Mouse (Mus musculus) MEL-GATA-1-ER (cell line): ENCODE measurements around the gene Pld5.

Experiments used
- DNase-seq: peaks from one replicate; pipeline ENCODE4 v3.0.0-alpha.2; 2012; ENCODE audit warnings: low read depth; ENCODE audit errors: extremely low read depth

Pld5 gene

GRCm38 (mm10) chr1:176167784-176168183 lies 107.3 kb downstream of the Pld5 start:
- no peak for DNase-seq

- DNase-seq: no peak
Measured at GRCm38 (mm10) chr1:176167114-176167513, 108.0 kb downstream of the Pld5 start.

DNA sequence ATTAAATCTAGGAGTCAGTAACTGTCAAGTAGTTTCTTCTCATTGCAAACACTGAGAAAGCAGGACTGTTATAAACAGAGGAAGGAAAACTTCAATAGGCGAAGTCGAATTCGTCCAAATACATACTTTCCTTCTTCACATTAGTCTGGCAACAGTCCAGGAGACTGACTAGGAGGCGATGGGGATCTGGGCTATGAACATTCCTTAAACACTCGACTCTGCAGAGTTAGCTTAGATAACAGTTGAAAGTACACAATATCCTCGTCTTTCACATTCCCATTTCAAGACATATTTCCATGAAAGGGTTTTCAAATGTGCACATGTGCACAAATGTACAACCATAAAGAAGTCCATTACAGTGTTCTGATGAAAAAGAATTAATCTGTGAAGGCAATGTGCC lies 129.8 kb downstream of the Pld5 start:
- no peak for DNase-seq

DNA sequence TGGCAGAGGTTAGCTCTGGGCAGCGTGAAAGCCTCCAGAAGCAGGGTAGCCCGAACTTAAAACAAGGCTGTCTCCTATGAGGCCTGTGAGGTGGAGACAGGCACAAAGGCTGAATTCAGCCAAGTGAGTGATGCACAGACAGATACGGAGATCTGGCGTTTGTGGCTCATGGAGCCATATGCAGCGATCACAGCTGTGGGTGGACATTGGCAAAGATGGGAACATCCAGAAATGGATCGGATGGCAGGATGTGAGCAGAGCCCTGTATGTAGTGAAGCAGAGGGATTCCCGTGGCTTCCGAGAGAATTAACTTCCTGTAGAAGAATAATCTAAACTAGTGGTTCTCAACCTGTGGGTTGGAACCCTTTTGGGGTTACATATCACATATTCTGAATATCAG lies 140.7 kb downstream of the Pld5 start:
- DNase-seq: no peak

GRCm38 (mm10) chr1:176125771-176126170 lies 149.3 kb downstream of the Pld5 start:
- no peak for DNase-seq

GRCm38 (mm10) chr1:176124441-176124840 lies 150.7 kb downstream of the Pld5 start:
- DNase-seq: no peak

DNA sequence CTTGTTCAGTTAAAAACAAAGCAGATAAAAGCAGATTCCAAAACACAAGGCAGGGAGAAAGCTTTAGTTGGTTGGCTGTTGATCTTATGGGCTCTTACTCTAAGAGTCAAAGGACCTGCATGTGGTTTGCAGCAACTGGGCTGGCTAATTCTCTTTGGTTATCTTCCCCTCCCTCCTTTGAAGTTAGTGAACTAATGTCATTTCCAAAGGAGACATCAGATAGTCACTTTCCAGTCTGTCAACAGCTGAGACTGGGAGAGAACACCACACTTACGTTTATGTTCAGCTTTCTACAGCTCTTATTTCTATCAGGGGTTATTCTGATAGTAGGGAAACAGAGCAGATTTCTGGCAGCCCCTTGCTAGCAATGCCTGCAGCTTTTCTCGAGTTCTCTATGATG lies 151.3 kb downstream of the Pld5 start:
- no peak for DNase-seq

GRCm38 (mm10) chr1:176115604-176116003 lies 159.5 kb downstream of the Pld5 start:
- DNase-seq: no peak

- DNase-seq: no peak
Measured at GRCm38 (mm10) chr1:176098685-176099320, 176.3 kb downstream of the Pld5 start.

GRCm38 (mm10) chr1:176092119-176092518 lies 183.0 kb downstream of the Pld5 start:
- no peak for DNase-seq

GRCm38 (mm10) chr1:176089382-176089781 lies 185.7 kb downstream of the Pld5 start:
- no peak for DNase-seq

DNA sequence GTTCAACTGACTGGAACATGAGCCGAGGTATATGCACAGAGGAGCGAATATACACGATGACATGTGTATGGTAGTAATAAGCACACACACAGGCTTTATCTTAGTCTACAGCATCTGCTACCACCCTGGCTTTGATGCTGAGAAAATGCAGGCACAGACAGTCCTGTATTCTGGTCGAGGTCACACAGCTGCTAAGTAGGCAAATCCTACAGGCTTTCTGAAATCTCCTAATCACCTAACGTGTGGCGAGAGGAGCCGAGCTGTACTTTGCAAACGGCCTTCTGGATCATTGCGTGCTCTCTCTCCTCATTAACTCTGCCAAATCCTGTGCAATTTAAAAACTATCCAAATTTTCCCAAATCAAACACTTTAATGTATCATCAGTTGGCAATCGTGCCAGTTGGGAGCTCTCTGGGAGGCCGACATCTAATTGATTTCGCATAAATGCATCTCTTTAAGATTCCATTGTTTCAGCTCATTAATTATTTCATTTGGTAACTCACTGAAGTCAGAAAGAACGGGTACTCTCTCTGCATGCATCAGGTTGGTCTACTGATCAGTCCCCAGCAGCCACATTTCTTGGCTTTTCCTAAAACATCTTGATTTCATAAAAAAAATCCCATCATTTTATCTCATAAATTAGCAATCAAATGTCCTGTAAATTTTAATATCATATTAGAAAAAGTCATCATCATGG lies 189.0 kb downstream of the Pld5 start:
- no peak for DNase-seq

DNA sequence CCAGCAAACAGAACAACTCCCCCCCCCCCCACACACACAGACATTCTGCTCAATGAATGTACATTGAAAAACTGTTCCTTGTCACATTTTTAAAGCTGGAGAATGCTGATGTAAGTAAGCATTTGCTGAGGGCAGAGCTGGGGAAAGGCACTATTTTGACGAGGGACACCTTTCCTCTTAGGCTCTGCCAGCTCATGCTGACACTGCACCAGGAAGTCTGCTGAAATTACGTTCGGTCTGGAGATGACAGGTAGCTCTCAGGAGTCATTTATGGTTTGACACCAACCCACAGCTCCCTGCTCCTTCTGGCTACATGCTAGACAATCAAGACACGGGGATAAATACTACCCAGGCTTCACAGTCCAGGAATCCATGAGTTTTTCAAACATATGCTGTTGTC lies 192.8 kb downstream of the Pld5 start:
- DNase-seq: no peak

DNA sequence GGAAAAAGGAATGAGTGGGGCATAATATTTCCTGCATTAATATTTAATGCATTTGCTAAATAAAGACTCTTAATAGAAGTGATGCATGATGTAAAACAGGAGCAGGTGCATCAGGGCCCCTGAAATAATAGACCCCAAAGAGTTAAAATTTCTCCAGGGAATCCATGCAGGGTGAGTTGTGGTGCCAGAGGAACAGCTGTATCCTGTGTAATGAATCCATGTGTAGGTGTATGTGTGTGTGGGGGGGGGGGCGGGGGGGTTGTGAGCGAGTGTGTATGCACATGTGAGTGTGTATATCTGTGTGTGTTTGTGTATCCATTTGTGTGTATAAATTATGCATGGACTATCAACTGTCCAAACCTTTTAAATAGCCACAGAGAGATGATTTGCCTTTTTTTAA lies 194.1 kb downstream of the Pld5 start:
- no peak for DNase-seq

GRCm38 (mm10) chr1:176078410-176078809 lies 196.7 kb downstream of the Pld5 start:
- DNase-seq: peak; percentile 59

GRCm38 (mm10) chr1:176076799-176077198 lies 198.3 kb downstream of the Pld5 start:
- peak; percentile 47 for DNase-seq

DNA sequence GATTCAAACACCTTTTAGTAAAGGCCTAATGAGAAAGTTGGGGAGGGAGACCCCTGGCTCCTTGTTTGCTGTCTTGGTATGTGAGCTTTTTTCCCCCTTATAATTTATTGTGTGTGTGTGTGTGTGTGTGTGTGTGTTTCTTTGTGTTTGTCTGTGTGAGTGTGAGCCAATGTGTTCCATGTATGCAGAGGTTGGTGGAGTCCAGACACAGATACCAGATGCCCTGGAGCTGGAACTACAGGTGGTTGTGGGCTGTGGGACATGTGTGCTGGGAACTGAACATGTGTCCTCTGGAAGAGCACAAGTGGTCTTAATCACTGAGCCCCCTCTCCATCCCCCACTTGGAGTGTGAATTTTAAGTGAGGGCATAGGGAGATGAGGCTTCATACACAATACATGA lies 199.3 kb downstream of the Pld5 start:
- no peak for DNase-seq

- DNase-seq: peak; percentile 64
Measured at GRCm38 (mm10) chr1:176075409-176075808, 199.7 kb downstream of the Pld5 start.

- peak; percentile 71 for DNase-seq
Measured at GRCm38 (mm10) chr1:176074526-176074925, 200.6 kb downstream of the Pld5 start.

DNA sequence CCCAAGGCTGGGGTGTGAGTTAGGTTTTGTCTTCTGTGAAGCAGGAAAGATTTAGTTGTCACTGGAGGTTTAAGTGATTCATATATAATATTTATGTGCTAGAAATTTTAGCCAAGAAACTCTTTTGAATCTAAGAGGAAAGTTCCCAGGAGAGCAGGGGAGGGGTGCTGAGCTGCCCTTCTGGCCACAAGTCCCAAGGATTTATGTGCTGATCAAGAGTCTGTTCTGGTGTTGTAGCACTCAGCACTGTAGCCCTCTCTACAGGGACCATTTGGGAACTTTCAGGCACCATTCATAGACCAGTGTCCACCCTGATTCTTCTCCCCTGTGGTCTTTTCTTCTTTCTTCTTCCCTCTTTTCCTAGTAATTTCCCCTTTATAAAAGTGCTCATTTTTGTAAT lies 209.8 kb downstream of the Pld5 start:
- DNase-seq: no peak

GRCm38 (mm10) chr1:176064471-176064870 lies 210.6 kb downstream of the Pld5 start:
- no peak for DNase-seq

- DNase-seq: no peak
Measured at GRCm38 (mm10) chr1:176053653-176054052, 221.5 kb downstream of the Pld5 start.

DNA sequence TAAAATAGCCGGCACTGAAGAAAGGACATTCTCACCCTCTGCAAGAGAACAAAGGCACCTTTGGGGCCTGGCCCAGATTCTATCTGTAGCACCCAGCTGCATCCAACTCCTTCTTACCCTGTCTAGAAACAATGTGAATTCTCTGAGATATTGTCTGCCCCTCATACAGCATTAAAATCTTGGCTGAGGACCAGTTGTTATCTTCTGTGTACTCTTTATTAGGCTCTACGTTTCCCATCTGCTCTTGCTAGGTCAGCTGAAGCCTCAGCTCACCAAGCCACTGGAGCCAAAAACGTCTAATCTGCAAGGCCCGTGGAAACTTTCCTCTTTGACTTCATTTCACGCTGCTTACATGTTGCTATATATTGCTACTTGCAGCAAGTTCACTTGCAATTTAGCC lies 228.1 kb downstream of the Pld5 start:
- no peak for DNase-seq
